Mouse (Mus musculus): ENCODE results near the gene 4930595D18Rik.

4930595D18Rik gene

GRCm38 (mm10) chr12:111134791-111135733 lies 49.2 kb downstream of the 4930595D18Rik start:
- DNase-seq, result no peak

DNA sequence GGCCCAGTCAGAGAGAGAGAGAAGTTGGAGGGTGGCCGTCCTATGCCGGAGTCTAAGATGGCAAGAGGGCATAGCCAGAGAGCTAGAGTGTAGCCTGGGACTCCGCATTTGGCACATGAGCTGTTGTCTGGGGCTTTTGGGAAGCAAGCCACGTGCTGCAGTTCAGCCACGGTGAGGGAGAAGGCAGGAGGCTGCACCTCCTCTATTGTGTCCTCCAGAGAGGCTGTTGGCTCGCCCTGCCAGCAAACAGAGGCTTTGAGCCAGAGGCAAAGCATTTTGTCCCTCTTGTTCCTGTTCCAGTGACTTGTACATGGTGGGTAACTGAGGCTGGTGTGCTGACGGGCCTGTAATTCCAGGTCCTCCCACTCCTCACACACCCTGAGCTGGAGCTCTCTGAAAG lies 50.1 kb downstream of the 4930595D18Rik start:
- no peak for DNase-seq

- DNase-seq, result peak; percentile 39
These were observed 58.6 kb downstream of the 4930595D18Rik start for GRCm38 (mm10) chr12:111125666-111126065.

DNA sequence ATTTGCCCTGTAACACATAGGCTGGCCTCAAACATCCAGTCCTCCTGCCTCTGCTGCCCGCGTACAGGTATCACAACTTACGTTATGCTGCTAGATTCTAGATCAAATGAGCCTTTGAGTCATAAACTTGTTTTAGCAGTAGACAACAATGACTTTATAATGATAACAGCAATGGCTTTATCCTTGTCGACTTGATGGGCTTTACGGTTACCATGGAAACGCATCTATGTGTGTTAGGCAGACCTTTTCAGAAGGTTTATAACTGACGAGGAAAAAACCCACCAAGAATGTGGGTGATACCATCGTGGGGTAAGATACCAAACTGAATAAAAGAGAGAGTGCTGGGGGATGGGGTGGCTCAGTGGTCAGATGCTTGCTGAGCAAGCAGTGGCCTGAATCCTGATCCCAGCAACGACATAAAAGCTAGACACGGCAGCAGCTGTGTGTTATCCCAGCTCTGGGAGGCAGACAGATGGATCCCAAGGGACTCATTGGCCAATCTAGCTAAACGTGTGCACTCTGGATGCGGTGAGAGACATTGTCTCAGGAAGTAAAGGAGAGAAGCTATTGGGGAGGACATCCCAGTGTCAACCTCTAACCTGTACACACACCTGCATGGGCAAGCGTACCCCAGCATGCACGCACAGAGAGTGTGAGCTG lies 59.6 kb downstream of the 4930595D18Rik start:
- DNase-seq, result peak; percentile 12

DNA sequence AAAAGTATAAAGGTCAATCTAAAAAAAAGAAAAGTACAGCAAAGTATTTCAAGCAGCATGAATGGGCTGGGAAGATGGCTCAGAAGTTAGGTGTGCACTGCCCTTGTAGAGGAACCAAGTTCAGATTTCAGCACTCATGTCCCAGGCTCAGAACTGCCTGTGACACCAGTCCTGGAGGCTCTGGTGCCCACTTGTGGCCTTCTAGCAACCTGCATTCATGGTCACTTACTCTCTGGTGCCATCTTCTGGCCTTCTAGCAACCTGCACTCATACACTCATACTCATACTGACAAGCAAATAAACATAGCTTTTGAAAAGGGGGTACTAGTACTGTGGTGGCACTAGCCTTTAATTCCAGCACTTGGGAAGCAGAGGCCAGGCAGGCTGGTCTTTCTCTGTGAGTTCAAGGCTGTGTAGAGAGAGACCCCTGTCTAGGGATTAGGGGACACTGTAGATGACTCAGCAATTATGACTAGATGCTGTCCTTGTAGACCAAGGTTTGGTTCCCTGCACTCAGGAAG lies 61.9 kb downstream of the 4930595D18Rik start:
- DNase-seq, result peak; percentile 11

DNA sequence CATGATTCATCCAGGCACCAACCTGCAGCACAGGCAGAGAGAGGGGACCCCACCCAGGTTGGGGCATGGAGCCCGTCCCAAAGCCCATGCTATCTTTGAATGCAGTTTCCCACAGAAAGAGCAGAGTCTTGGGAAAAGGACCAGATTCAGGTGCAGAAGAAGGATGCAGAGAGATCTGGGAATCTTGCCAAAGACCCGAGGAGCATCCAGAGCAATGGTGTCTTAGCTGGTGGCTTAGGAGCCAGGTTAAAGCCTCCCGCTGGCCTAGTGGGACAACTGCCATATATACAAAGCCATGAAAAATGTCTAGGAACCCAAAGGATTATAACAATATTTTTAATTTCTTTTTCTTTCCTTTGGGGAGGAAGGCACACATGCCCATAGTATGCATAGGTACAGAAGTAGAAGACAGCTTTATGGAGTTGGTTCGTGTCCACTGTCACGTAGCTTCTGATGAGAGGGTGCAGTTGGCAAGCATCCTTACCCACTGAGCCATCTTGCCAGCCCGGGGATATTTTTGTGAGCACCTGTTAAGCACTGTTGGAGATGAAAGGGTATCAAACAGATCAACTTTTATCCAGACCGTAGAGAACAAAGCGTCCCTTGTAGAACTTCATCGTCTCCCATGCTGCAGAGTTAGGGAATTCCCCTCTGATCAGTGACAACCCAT lies 63.2 kb downstream of the 4930595D18Rik start:
- DNase-seq, result no peak

GRCm38 (mm10) chr12:111119506-111120085 lies 64.7 kb downstream of the 4930595D18Rik start:
- DNase-seq, result no peak

DNA sequence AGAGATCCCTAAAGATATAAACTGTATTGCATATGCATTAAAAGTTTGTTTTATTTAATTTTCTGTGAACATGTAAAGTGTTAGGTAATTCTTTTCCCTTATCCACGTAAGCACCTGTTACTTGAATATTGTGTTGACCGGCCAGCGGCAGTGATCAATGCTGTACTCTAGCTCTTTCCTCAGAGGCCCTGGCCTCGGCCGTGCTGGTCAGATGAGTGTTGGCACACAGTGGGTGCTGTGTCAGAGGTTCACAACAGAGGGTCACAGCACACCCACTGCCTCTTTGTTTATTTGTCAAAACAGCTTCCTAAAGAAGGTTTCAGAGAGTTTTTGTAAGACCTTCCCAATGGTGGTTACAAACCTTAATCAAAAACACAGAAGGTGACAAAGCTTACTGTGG lies 69.7 kb downstream of the 4930595D18Rik start:
- DNase-seq, result no peak

DNA sequence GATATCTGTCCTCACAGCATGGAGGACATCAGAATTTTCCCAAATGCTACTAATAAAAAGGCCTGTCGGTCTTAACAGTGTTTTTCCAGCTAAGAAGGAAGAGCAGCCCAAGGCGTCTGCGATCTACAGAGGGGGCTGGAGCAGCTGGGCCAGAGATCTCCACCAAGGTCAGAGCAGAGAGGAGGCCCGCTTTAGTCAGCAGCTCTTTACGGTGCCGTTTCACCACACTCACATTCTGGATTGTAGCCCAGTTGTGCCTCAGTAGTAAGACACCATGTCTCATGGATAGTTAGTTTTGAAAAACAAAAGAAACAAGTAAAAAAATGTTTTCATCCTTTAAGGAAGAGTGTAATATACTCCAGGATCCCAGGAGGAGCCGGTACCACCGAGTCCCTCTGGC lies 73.1 kb downstream of the 4930595D18Rik start:
- no peak for DNase-seq

All from kidney, adult 11 months (tissue).